Mouse (Mus musculus) common myeloid progenitor, adult 5-6 weeks (primary cell): ENCODE results near the gene Lilr4b. TPM values are rescaled to one million over a fixed set of nuclear protein-coding genes. Genes with fewer than 3 reads are reported as not detected.

Experiments used
- total RNA-seq: library from RNA; stranded (forward); fragments of 200-1000, 187-1606 nt; gene quantifications from 2 replicates; pipeline ENCODE4 v1.2.3, GENCODE M21; 2017

Lilr4b gene
- total RNA-seq, 1 experiment from 2014 or later = 11.0 TPM

Other genes with a start within 250 kb of the Lilr4b start
- not detected in 2 replicates for gene Gm49339, start within 50 bp of the Lilr4b start, total RNA-seq
- 11.6 and 17.0 TPM in 2 replicates for gene Lilrb4a, start 10.3 kb downstream of the Lilr4b start, total RNA-seq
- not detected in 2 replicates for gene Fam162b, start 109.9 kb downstream of the Lilr4b start, total RNA-seq
- gene Gprc6a, start 150.8 kb downstream of the Lilr4b start, total RNA-seq = not detected in 2 replicates
- not detected in 2 replicates for gene Rfx6, start 197.1 kb downstream of the Lilr4b start, total RNA-seq